Mouse (Mus musculus) mature B cell (primary cell): Measurements from ENCODE around the gene Ppard.
"Not testable (repeated sequence)": the region's sequence is repeated elsewhere in the genome, so short reads cannot be mapped to it uniquely, and the experiment has no call there.

Source experiments
- in situ Hi-C: fragments of 300-500 bp; cut with MboI; formaldehyde crosslinking; loops from 2 replicates; pipeline ENCODE4 v1.14.3; 2019

The Ppard gene

GRCm38 (mm10) chr17:28313880-28314225, 81.4 kb downstream of the Ppard start:
- in situ Hi-C loops, result no loop called here

- in situ Hi-C loops, result no loop called here
Measured at GRCm38 (mm10) chr17:28315611-28316160, 83.2 kb downstream of the Ppard start.

- in situ Hi-C loops, result no loop called here
Measured at GRCm38 (mm10) chr17:28316476-28316875, 84.0 kb downstream of the Ppard start.

GRCm38 (mm10) chr17:28317091-28317490, 84.6 kb downstream of the Ppard start:
- in situ Hi-C loops, result no loop called here

- in situ Hi-C loops, result no loop called here
Measured at GRCm38 (mm10) chr17:28317725-28318124, 85.2 kb downstream of the Ppard start.

GRCm38 (mm10) chr17:28321700-28322099, 89.2 kb downstream of the Ppard start:
- in situ Hi-C loops, result no loop called here

GRCm38 (mm10) chr17:28323786-28324185, 91.3 kb downstream of the Ppard start:
- in situ Hi-C loops, result no loop called here

GRCm38 (mm10) chr17:28324416-28324815, 91.9 kb downstream of the Ppard start:
- in situ Hi-C loops, result not testable (repeated sequence)

- in situ Hi-C loops, result no loop called here
Measured at GRCm38 (mm10) chr17:28325751-28326150, 93.3 kb downstream of the Ppard start.

GRCm38 (mm10) chr17:28326951-28327350, 94.5 kb downstream of the Ppard start:
- in situ Hi-C loops, result no loop called here

GRCm38 (mm10) chr17:28327673-28328325, 95.3 kb downstream of the Ppard start:
- in situ Hi-C loops, result no loop called here

- in situ Hi-C loops, result no loop called here
Measured at GRCm38 (mm10) chr17:28328366-28328928, 95.9 kb downstream of the Ppard start, which contains the start of gene Rpl10a. Rpl10a (plus strand) TSS chr17:28328471.

GRCm38 (mm10) chr17:28328946-28329345, 96.4 kb downstream of the Ppard start:
- in situ Hi-C loops, result no loop called here

- in situ Hi-C loops, result no loop called here
Measured at GRCm38 (mm10) chr17:28329503-28330231, 97.2 kb downstream of the Ppard start.

- in situ Hi-C loops, result no loop called here
Measured at GRCm38 (mm10) chr17:28330232-28330546, 97.7 kb downstream of the Ppard start.

GRCm38 (mm10) chr17:28330590-28330989, 98.1 kb downstream of the Ppard start:
- in situ Hi-C loops, result not testable (repeated sequence)

GRCm38 (mm10) chr17:28331241-28332112, 99.0 kb downstream of the Ppard start:
- in situ Hi-C loops, result no loop called here

- in situ Hi-C loops, result no loop called here
Measured at GRCm38 (mm10) chr17:28332113-28332914, 99.8 kb downstream of the Ppard start.

GRCm38 (mm10) chr17:28332915-28333546, 100.5 kb downstream of the Ppard start:
- in situ Hi-C loops, result no loop called here

GRCm38 (mm10) chr17:28335267-28335666, 102.8 kb downstream of the Ppard start:
- in situ Hi-C loops, result no loop called here

- in situ Hi-C loops, result no loop called here
Measured at GRCm38 (mm10) chr17:28337547-28337946, 105.0 kb downstream of the Ppard start.
